Mouse (Mus musculus): Measurements from ENCODE around the gene Serinc2.

The Serinc2 gene

DNA sequence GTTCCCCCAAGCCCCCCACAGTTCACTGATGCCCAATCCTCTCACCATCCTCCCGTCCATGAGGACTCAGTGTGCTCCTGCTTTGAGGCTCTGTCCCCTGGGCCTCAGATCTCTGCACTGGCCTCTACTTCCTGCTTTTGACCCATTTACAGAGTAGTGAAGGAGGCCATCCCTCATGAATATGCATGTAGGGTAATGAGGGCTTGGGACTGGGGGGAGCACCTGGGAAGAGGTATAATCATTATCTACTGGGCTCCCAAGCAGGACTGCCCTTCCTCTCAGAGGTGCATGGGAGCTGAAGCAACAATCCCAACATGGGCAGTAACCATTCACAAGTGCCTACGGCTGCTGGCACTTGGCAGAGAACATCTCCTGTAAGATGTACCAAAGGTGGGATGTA, at the start of gene Serinc2:
TSS of gene Serinc2 (minus strand) at position 101 of the 400 bp plus-strand sequence.
- in situ Hi-C loops (cut with MseI, MboI), result no loop called here

GRCm38 (mm10) chr4:130327366-130327765, 48.4 kb upstream of the Serinc2 start:
- in situ Hi-C loops (cut with MseI, MboI), result no loop called here

- in situ Hi-C loops (cut with MseI, MboI), result no loop called here
Measured at GRCm38 (mm10) chr4:130325446-130325845, 46.4 kb upstream of the Serinc2 start.

GRCm38 (mm10) chr4:130323607-130324006, 44.6 kb upstream of the Serinc2 start:
- in situ Hi-C loops (cut with MseI, MboI), result no loop called here

DNA sequence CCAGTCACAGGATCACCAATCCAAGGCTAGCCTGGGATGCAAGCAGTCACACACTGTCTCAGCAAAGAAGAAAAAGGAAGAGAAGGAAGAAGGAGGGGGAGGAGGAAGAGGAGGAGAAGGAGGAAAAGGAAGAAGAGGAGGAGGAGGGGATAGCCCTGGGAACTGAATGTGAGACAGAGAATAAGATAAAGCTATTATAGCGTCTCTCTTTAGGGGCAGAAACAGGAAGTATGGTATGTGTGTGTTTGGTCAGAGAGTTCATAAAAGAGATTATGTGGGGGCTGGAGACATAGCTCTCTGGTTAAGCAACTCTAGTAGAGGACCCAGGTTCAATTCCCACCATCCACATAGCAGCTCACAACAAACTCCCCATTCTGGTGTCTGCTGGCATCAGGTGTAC, 44.2 kb upstream of the Serinc2 start:
- in situ Hi-C loops (cut with MseI, MboI), result no loop called here

DNA sequence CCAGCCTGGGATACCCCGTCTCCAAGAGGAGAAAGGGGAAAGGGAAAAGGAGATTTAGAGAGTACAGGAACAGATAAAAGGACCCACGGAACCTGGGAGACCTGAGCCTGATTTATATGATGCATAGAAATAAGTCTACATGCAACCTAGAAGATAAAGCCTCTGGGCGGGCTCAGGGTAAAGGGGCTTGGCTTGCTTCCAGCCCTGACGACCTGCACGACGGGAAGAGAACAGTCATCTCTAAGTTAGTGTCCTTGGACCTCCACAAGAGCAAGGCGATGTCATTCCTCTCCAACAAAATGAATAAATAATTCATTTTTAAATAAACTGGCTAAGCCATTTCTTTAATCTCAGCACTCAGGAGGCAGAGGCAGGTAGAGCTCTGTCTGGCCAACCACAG, 43.6 kb upstream of the Serinc2 start:
- in situ Hi-C loops (cut with MseI, MboI), result no loop called here

DNA sequence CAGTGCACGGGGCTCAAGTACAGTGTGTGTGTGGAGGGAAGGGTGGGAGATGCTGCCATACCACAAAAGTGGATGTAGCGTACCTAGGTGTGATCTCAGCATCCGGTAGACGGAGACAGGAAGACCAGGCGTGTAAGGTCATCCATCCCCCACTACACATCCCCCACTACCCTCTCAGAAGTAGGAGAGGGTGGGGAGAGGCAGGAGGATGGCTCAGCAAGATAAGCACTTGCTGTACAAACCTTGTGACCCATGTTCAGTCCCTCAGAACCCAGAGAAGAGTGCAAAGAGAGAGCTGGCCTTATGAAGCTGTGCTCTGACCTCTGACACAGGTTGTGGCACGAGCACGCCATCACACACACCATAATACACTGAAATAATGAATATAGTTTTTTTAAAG, 42.6 kb upstream of the Serinc2 start:
- in situ Hi-C loops (cut with MseI, MboI), result no loop called here

DNA sequence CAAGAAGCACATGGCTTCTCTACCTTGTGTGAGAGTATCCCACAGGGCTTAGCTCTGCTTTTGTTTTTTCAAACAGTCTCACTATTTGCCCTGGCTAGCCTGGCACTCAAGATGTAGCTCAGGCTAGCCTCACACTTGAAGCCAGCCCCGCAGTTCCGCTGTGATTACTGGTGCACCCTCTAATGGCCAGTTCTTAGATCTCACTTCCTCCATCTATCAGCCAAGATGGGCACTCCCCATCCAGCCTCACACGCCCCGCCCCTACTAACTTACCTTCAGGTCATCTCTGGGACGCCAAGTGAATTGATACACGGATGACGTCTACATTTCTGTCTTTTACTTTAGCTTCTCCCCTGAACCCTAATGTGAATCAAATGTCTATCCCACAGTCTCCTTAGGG, 40.6 kb upstream of the Serinc2 start:
- in situ Hi-C loops (cut with MseI, MboI), result no loop called here

DNA sequence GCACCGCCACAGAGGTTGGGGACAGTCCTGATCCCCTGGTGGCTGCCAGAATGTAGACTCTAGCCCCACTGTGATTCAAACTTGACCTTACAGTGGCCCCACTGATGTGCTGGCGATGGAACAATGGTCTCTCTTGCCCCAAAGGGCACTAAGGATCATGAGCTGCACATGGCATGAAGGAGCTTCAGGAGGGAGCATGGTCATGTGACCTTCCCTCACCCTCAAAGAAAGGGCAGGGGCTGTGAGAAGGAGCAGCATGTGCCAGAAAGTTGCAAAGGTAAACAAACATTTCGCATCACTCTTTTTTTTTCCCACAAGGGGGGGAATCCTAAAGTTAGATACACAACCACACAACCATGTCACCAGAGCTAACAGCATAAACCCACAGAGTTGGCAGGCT, 39.1 kb upstream of the Serinc2 start:
- in situ Hi-C loops (cut with MseI, MboI), result no loop called here

DNA sequence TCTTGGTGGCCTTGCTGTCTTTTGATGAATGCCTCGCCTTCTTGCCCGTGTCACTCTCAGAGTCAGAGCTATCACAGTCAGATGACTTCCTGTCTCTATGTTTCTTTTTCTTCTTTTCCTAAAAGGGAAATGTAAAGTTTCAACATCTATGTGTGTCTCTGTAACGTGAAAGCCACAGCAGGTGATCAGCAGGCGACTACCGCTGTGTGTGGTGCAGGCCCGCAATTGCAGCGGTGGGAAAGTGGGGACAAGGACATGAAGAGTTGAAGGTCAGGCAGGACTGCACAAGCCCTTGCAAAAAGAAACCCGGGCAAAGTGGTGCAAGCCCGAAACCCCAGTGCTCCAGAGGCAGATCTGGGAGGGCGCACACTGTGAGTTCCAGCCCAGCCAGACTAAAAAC, 37.7 kb upstream of the Serinc2 start:
- in situ Hi-C loops (cut with MseI, MboI), result no loop called here

DNA sequence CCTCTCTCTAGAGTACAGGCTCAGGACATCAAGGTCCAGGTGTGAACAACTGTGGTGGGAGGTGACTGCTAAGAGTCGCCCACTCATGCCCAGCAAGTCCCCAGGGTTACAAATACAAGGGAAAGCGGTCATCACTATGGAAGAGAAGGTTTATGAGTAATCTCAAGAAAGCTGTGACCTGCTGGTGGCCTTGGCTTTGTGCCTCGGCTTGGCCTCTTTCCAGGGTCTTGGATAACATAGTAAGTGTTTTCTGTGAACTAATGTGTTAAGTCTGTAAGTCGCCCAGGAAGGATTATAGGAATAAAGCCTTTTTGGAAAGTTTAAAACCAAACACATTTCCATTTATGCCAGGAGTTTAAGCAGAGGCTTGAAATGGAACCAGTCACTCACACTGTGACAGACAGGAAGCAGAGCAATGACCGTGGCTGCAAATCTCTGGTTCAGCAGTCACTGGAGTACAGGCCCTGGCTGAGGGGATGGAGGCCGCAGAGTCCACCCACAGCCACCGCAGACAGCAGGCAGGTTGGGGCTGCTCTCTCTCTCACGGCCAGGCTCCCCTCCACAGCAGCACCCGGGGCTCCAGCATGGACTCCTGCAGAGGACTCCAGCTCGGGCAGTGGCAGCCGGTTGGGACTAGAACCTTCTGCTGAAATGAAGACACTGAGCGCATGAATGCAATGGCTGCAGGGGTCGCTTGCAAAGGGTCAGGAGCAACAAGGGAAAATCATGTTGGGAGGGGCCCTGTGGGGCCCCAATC, 36.9 kb upstream of the Serinc2 start:
- in situ Hi-C loops (cut with MseI, MboI), result no loop called here

GRCm38 (mm10) chr4:130313552-130313951, 34.5 kb upstream of the Serinc2 start:
- in situ Hi-C loops (cut with MseI, MboI), result no loop called here

DNA sequence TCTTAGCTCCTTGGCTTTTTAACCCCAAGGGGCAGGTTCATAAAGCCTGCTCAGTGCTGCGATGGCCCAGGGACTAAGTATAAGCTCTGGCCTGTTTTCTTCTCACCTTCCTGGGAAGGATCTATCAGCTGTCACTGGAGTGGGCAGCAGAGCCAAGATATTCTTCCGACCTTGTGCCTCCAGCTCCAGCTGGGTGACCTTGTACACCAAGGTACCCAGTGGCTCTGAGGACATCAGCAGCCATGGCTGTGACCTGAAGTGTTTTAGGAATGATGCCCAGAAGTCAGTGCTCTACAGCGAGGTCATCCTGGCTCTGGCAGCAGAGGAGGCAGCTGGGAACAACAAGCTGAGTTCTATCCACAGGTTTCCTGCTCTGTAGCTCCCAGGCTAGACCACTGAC, 33.5 kb upstream of the Serinc2 start:
- in situ Hi-C loops (cut with MseI, MboI), result no loop called here

GRCm38 (mm10) chr4:130309254-130309653, 30.2 kb upstream of the Serinc2 start:
- in situ Hi-C loops (cut with MseI, MboI), result no loop called here

DNA sequence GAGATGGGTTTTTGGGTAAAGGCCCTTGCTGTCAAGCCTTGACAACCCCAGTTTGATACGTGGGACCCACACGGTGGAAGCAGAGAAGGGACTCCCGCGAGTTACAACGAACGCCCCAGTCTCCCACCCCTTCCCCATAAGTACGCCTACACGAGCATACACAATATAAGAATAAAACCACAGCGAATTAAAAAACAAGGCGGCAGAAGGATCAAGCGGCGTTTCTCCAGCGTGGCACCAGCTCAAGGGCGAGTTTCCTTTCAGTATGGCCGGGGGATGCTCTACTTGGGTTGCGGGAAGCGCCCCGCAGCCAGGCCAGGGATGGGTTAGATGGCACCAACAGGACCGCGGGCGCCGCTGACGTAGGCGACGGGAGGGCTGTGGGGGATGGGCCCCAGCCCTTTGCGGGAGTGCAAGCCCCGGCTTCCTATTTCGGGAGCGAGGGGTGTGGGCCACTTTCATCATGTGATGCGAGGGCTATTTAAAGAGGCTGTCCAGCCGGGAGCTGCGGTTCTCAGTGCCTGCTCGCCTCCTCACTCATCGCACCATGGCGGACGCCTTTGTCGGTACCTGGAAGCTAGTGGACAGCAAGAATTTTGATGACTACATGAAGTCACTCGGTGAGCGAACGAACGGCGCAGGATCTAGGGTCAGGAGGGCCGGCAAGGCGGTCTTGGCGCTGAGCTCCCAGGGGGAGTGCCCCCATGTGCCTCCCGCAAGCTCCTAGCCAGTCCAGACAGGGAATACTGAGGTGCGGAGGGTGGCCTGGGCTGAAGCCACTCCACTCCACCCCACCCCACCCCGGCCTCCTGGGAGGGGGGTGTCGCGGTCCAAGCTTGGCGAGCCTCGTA, 29.5 kb upstream of the Serinc2 start, which contains the start of the genes Fabp3 and Gm10570:
TSS of gene Fabp3 (plus strand) at position 365 of the 851 bp plus-strand sequence.
TSS of gene Gm10570 (minus strand) at position 444 of the 851 bp plus-strand sequence.
- in situ Hi-C loops (cut with MseI, MboI), result no loop called here

- in situ Hi-C loops (cut with MseI, MboI), result no loop called here
Measured at GRCm38 (mm10) chr4:130307851-130308230, 28.8 kb upstream of the Serinc2 start.

DNA sequence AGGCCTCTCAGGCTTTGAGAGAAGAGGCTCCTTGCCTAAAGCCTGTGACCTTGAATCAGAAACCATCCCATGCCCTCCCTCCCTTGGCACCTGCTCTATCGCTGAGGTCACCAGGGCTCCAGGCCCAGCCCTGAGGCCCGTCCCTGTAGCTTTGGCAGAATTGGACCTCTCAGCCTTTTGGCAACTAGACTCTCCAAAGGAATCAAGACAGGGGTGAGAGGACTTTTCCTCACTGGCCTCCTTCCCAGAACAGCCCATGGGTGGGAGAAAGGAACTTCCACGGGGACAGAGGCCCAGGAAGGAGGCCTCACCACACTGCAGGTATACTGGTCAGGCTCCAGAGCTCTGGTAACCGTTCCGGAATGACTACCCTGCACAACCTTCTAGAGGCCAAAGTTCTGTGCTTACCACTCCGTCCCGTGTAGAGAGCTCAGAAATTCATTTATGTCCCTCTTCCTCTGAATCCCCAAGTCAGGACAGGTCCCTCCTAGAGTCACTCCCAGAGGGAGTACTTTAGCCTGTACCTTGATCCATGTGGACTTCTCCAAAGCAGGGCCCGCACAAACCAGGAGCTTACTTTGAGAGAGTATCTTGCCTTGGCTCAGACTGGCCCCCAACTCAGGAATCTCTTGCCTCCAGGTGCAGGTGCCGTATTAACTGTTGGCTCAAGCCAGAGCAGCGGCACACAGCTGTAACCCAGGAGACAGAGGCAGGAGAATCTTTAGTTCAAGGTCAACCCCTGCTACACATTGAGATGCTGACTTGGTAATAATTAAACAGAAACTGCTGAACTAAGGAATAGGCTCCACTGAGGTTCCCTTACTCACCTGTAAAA, 28.0 kb upstream of the Serinc2 start:
- in situ Hi-C loops (cut with MseI, MboI), result no loop called here

DNA sequence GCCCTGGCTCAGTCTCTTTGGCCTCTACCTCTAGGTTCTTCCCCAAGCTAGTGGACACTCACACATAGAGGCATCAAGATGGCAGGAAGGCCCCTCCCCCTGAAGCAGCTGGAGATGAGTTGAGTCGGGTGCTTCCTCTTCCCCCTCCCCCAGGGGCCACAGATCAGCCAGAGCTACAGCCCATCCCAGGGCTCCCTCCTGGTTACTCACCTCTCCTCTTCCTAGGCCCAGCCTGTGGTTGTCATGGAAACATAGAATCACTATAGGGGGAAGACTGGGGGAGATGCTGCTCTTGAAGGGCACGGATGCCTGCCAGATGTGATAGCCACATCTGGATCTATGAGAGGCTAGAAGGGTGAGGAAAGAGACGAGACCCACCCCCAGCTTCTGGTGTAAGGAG, 25.7 kb upstream of the Serinc2 start:
- in situ Hi-C loops (cut with MseI, MboI), result no loop called here

DNA sequence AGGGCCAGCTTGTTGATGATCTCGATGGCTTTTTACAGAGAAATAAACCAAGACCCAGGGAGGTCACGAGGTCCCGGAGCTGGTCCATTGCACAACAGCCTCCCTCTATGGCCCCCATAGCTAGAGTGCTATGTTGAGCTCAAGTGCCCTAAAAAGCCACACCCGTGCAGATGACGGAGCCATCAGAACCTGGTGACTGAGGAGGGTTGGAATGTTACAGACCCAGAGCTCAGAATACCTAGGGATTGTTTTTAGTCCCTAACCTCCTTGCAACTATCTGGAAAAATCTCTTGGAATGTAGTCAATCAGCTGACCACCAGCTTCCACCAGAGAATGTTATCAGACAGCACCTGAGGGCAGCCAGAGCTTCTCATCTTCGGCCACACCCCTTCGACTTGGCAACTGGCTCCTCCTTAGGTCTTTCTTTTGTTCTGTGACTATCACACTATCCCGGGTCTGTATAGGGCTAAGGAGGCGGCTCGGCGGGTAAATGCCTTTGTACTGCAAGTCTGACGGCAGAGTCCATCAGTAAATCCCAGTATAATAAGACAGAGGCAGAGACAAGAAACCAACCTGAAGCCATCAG, 23.4 kb upstream of the Serinc2 start:
- in situ Hi-C loops (cut with MseI, MboI), result no loop called here

GRCm38 (mm10) chr4:130299629-130300018, 20.6 kb upstream of the Serinc2 start:
- in situ Hi-C loops (cut with MseI, MboI), result no loop called here

GRCm38 (mm10) chr4:130298877-130299628, 20.0 kb upstream of the Serinc2 start:
- in situ Hi-C loops (cut with MseI, MboI), result no loop called here

All from mouse trophoblast stem cell (cell line).